Mouse (Mus musculus) liver, embryonic 14.5 days (tissue): ENCODE measurements around the gene Slc44a1.

Source experiments
- CTCF ChIP-seq: IDR thresholded peaks from 2 replicates; pipeline ENCODE4 v1.5.1; 2016; ENCODE audit warnings: antibody characterized with exemption, low read depth, control low read depth
- EP300 ChIP-seq: IDR thresholded peaks from 2 replicates; pipeline ENCODE4 v1.6.1; 2016; ENCODE audit warnings: antibody characterized with exemption, low read depth

- TF ChIP-seq CTCF (no peak), EP300 (no peak)
Measured at GRCm38 (mm10) chr4:53456570-53456969, 16.4 kb downstream of the Slc44a1 start.
